Mouse (Mus musculus) myocyte (in vitro differentiated cells): ENCODE results near the gene Uaca.

Experiments
- MAX ChIP-seq: IDR thresholded peaks from one replicate; pipeline ENCODE4 v1.6.1; 2011; ENCODE audit warnings: low read depth, mild to moderate bottlenecking, control low read depth
- MYOD1 ChIP-seq, 3 experiments: IDR thresholded peaks; one replicate each; pipeline ENCODE4 v1.6.1; 2011; ENCODE audit warnings: control low read depth in 2 of 3, low read depth in 2 of 3, mild to moderate bottlenecking in 2 of 3, moderate library complexity in 1 of 3; ENCODE audit not compliant: insufficient read length in 2 of 3, control insufficient read depth in 1 of 3
- POLR2A ChIP-seq: IDR thresholded peaks from one replicate; pipeline ENCODE4 v1.6.1; 2011; ENCODE audit warnings: low read depth, mild to moderate bottlenecking, control low read depth, moderate library complexity; ENCODE audit not compliant: insufficient read length
- POLR2AphosphoS2 ChIP-seq: IDR thresholded peaks from one replicate; pipeline ENCODE4 v1.6.1; 2011; ENCODE audit warnings: low read depth, control low read depth; ENCODE audit not compliant: insufficient read length
- REST ChIP-seq: IDR thresholded peaks from one replicate; pipeline ENCODE4 v1.6.1; 2011; ENCODE audit warnings: mild to moderate bottlenecking, control low read depth, moderate library complexity; ENCODE audit not compliant: insufficient read depth, insufficient read length
- TCF3 ChIP-seq: IDR thresholded peaks from one replicate; pipeline ENCODE4 v1.6.1; 2011; ENCODE audit warnings: low read depth, control low read depth; ENCODE audit not compliant: insufficient read length

- no peak for TF ChIP-seq POLR2A
- no peak for TF ChIP-seq MAX
- TF ChIP-seq TCF3: no peak
- TF ChIP-seq MYOD1 (IDR thresholded peaks at IDR 0.05; ENCODE audit: control insufficient read depth in 1 of 3, insufficient read length in 2 of 3, low read depth in 2 of 3): no peak
- no peak for TF ChIP-seq POLR2AphosphoS2
- TF ChIP-seq REST: no peak
Observed at GRCm38 (mm10) chr9:60769711-60770111, 24.6 kb upstream of the Uaca start.
